Mouse (Mus musculus): ENCODE data around the gene Pigq. TPM values are rescaled to one million over a fixed set of nuclear protein-coding genes. Genes with fewer than 3 reads are reported as not detected.
A peak's percentile ranks its signal among the peaks of the same experiment; 100 is the strongest.

The Pigq gene
- total RNA-seq, 2 experiments from 2014 or later = 110 to 111 TPM

DNA sequence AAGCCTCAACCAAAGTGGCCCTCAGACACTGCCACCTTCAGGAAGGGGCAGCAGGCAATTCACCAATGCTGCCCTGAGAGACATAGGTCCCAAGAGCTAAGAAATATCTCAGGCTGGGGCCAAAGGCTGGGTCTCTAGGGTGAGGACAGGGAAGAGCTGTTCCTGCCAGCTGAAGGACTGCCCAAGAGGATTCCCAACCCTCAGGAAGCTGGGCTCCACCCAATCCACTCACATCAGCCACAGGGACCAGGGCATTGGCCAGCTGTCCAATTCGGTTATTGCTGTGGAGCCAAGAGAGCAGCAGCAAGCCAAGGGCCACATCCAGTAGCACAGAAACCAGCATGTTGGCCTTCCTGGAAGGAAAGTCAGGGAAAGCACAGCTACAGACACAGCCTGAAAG, 10.2 kb downstream of the Pigq start:
- DNase-seq (ENCODE audit: low spot score in 2 of 2) = no peak

DNA sequence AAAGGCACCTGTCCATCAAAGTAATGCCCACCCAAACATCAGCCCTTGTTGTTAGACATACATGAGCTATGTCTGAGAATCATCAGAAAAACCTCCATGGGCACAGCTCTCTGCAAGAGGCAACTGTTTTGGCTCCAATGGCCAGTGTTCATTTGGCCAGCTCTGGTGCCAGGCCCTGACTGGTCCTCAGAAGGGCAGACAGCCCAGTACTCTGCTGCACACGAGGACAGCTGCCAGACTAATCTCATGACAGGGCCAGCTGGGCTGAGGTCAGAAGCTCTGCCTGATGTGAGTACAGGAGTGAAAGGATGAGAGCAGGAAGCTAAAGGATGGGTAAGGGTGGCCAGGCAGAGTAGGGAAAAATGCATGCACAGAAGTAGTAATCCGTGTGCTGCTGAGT, 19.4 kb downstream of the Pigq start:
- DNase-seq (ENCODE audit: low spot score in 2 of 2) = no peak

DNA sequence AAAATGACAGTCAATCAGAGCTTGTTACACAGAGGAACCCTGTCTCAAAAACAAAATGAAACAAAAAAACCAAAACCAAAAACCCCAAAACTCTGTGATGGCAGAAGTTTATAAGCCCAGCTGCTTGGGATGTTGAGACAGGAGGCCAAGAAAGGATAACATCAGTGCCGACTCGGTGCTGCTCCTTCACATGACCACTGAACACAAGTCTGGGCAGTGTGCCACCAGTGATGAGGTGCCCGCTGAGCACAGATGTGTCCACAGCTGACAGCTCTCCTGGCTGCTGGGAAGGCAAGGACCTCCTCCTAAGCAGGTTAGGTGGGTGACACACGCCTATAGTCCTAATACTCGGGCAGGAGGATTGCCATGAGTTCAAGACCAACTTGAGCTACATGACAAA, 22.6 kb downstream of the Pigq start:
- no peak for DNase-seq (ENCODE audit: low spot score in 2 of 2)

GRCm38 (mm10) chr17:25919786-25920642, 24.7 kb downstream of the Pigq start:
- peak; percentile 100 for DNase-seq (ENCODE audit: low spot score in 2 of 2)

GRCm38 (mm10) chr17:25919144-25919785, 25.5 kb downstream of the Pigq start, which contains the start of gene Rab40c:
TSS of gene Rab40c (minus strand) at chr17:25919727.
- DNase-seq (ENCODE audit: low spot score in 2 of 2) = peak; percentile 51 to 56

DNA sequence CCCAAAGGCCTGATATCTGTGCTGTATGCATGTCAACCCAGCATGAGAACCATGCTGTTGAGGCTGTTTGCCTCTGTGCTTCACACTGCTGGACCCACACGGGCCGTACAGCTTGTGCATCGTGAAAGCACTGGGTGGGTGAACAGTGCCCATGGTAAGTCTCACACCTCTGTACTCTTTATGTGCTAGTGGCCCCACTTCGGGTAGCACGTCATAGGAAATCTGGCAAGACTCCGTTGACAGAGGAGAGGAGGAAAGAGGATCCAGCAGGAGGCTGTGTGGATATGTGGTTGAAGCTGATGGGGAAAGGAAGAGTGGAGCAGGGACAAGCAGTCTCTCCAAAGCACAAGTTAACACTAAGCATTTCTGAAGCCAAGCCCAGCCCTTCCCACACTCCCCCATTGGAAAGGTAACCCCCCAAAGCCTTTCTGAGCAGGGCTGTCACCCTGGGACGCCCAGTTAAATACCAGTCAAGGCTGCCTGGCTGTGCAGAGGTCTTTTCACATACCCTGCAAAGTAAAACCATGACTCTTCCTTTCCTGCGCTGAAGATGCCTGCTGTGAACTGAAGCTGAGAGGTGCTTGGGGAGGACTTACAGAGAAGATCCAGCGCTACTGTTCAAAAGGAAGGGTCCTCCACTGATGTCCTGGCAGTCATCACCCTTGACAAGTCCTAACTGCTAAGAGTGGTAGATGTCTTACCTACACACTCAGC, 26.5 kb downstream of the Pigq start:
- DNase-seq (ENCODE audit: low spot score in 2 of 2) = no peak

- peak in 1 of 2 experiments; percentile 65 for DNase-seq (ENCODE audit: low spot score in 2 of 2)
Measured at GRCm38 (mm10) chr17:25916931-25917647, 27.6 kb downstream of the Pigq start.

- no peak for DNase-seq (ENCODE audit: low spot score in 2 of 2)
Measured at GRCm38 (mm10) chr17:25914295-25914694, 30.4 kb downstream of the Pigq start.

- DNase-seq (ENCODE audit: low spot score in 2 of 2) = no peak
Measured at GRCm38 (mm10) chr17:25913877-25914275, 30.9 kb downstream of the Pigq start.

DNA sequence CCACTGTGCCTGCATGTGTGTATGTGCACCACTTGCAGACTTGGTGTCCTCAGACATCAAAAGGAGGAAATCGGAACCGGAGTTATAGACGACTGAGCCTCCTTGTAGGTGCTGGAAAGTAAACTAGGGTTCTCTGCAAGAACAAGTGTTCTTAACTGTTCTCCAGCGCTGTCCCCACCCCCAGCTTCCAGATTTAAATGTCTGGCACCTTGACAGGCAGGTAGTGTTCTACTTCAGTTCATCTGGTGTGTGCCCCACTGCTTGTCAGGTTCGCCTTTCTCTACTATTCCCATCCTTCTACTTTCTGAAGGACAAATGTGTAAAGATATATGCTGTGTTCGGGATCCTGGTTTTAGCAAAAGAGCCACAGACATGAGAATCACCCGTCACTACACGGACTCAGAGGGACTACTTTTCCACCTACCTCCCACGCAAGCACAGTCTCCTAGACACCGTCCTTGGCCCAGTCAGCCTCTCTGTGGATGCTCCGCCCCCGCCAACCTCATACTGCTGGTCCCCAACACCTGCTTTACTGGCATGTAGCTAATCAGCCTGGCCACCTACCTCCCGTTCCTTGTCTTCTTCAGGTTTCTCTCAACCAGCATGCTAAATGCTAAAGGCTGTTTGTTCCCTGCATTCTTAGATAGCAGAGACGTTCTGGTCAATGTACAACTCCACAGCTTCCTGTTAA, 31.4 kb downstream of the Pigq start:
- peak; percentile 46 to 52 for DNase-seq (ENCODE audit: low spot score in 2 of 2)

DNA sequence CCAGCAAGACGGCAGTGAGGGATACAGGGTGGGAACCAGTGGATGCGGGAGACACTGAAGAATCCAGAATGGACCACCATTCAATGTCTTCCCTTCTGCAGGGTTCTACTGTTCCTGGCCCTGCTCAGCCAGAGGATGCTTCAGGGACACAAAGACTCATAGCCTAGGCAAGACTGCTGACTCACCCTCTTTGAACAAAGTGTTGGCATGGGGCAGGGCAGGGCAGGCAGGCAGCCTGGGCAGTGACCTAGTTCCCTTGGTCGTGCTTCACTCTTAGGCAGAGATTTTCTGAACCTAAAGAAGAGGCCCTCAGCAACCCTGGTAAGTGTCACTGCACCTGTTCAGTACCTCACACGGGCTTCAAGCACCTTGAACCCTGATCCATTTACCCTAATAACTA, 32.9 kb downstream of the Pigq start:
- peak in 1 of 2 experiments; percentile 42 for DNase-seq (ENCODE audit: low spot score in 2 of 2)

DNA sequence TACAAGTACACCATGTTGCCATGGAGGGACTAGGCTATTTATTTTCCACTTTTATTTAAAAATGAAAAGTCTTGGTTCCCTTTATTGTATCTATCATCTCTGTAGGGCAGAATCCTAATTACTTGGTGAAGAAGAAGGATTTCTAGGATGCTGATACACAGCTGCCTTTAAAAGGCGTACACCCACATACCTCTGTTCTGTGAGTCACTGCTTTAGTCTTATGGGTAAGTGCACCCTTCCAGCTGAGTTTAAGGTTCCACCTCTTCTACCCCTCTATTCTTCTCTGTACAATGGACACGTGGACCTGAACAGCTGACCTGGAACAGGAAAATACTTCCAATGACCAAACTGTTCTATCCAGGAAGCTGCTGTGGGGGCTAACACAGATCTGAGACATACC, 37.1 kb downstream of the Pigq start:
- DNase-seq (ENCODE audit: low spot score in 2 of 2) = no peak

DNA sequence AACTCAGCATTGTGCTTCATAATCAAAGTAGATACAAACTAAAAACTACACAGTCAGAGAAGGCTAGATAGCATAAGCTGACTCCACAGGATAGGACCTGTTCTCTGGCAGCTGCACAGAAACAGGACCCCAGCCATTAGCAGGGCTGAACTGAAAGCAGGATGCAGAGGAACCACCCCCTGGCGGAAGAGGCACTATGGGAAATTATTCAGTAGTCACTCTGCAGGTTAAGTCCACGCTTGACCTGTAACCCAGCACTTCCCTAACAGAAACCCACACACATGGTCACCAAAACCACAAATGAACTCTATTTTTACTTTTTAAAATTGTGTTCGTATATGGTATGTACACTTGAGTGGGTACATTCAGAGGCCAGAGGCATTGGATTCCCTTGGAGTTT, 41.7 kb downstream of the Pigq start:
- no peak for DNase-seq (ENCODE audit: low spot score in 2 of 2)

- DNase-seq (ENCODE audit: low spot score in 2 of 2) = no peak
Measured at GRCm38 (mm10) chr17:25900193-25900592, 44.5 kb downstream of the Pigq start.

DNA sequence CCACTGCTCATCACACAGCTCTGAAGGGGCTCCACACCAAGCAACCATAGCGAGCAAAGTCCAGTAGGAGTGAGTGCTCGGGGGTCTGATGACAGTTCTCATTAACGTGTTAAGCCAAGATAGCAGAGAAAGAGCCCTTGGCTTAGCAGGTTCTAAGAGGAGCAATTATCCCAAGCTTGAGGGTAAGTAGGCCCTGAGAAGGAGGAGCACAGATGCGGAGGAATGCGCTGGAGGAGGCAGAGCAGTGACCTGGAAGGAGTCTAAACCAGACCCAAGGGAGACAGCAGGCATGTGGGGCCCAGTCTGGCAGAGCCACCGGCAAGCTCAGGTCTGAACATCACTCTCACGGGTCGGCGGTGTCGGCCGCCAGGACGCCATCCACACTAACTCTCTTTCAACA, 48.8 kb downstream of the Pigq start:
- no peak for DNase-seq (ENCODE audit: low spot score in 2 of 2)

- DNase-seq (ENCODE audit: low spot score in 2 of 2) = no peak
Measured at GRCm38 (mm10) chr17:25895415-25895814, 49.3 kb downstream of the Pigq start.

- DNase-seq (ENCODE audit: low spot score in 2 of 2) = peak; percentile 65 to 70
Measured at GRCm38 (mm10) chr17:25893975-25894617, 50.6 kb downstream of the Pigq start.

GRCm38 (mm10) chr17:25888837-25889236, 55.9 kb downstream of the Pigq start:
- DNase-seq (ENCODE audit: low spot score in 2 of 2) = no peak

GRCm38 (mm10) chr17:25887467-25887866, 57.3 kb downstream of the Pigq start:
- no peak for DNase-seq (ENCODE audit: low spot score in 2 of 2)

DNA sequence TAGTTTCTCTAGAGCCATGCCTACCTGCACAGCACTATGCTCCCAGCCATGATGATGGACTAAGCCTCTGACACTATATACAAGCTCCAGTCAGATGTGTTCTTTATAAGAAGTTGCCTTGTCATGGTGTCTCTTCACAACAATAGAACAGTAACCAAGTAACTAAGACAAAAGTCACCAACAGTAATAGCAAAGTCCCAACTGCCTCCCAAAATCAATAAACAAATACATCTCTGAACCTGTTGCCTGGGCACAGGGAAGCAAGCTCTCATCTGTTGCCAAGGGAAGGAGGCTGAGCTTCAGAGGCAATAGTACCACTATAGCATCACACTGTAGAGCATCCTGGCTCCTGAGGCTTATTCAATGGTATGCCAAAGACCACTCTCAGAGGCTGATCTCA, 57.9 kb downstream of the Pigq start:
- DNase-seq (ENCODE audit: low spot score in 2 of 2) = no peak
